Comparison of ENCODE assay signal across 8 mouse cellular contexts in the genomic region with DNA sequence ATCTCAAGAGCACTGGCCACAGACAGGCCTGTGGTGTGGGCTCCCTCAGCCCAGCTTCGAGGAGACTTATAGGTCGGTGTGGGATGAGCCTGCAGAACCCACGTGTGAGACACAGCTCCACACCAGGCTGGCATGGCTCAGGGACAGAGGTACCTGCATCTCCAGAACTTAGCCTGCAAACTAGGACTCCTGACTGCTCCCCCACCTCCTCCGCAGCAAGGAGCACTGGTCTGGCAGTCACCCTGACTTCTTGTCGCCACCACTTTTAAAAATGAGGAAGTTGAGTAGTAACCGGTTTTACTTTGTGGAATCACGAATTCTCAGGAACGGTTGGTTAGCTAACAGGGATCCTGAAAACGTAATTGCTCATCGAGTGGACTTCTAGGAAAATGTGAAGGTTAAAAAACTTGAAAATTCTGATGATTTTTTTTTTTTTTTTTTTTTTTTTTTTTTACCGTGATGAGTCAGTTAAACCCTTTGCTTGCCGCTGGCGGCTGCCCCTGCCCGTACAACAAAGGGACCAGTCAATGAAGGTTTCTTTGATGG. TPM values are rescaled to one million over a fixed set of nuclear protein-coding genes. Genes with fewer than 3 reads are reported as not detected.
DNase-seq lines count a peak whose midpoint lies in the region; ATAC-seq and TF ChIP-seq lines count a peak whose summit lies in the region.

No protein-coding gene starts in this region.

- H3K9me3 ChIP-seq in heart, embryonic 11.5 days (replicated peaks; ENCODE audit: control insufficient read depth, low read length): no peaks in the 10 kb centered on the region
- H3K9me3 ChIP-seq in liver, embryonic 14.5 days (ENCODE audit: control insufficient read depth, low read length): no peaks in the 10 kb centered on the region

- H3K4me2 ChIP-seq in heart, embryonic 11.5 days: peak overlapping the region; percentile 55
- peak overlapping the region; percentile 48 for H3K4me2 ChIP-seq in liver, embryonic 14.5 days (ENCODE audit: low read depth)

- no peaks in the 10 kb centered on the region for H3K27me3 ChIP-seq in heart, embryonic 11.5 days (ENCODE audit: control insufficient read depth, insufficient read depth, low read length)
- no peaks in the 10 kb centered on the region for H3K27me3 ChIP-seq in liver, embryonic 14.5 days (ENCODE audit: control insufficient read depth, insufficient read depth, low read length)

- ATAC-seq in heart, embryonic 11.5 days (replicated peaks; ENCODE audit: insufficient number of reproducible peaks, low FRiP score, low TSS enrichment): no peak
- ATAC-seq in liver, embryonic 14.5 days (ENCODE audit: insufficient read depth): no peak

- H3K4me3 ChIP-seq in heart, embryonic 11.5 days (ENCODE audit: low read depth, low read length): peak overlapping the region; percentile 19
- H3K4me3 ChIP-seq in bone marrow, adult 2 months (replicated peaks; ENCODE audit: control insufficient read depth, low read depth, low read length): peak overlapping the region; percentile 44
- H3K4me3 ChIP-seq in liver, embryonic 14.5 days (ENCODE audit: insufficient read depth in 1 of 2, low read depth in 2 of 2, low read length in 2 of 2): peak overlapping the region in 1 of 2 experiments; percentile 6; a peak in 1 of 4 replicates

- no peak overlapping the region for H3K27ac ChIP-seq in heart, embryonic 11.5 days (ENCODE audit: low read depth, low read length)
- H3K27ac ChIP-seq in bone marrow, adult 2 months (ENCODE audit: control insufficient read depth, insufficient read depth, low read depth, low read length, poor library complexity): peak overlapping the region; percentile 54
- no peak overlapping the region for H3K27ac ChIP-seq in liver, embryonic 14.5 days

- peaks cover 4% of the 10 kb centered on the region; the same call in 1 of the 2 replicates for H3K4me1 ChIP-seq in heart, embryonic 11.5 days (ENCODE audit: control insufficient read depth, insufficient read depth, low read length)
- peaks cover 3% of the 10 kb centered on the region; the same call in 1 of the 2 replicates for H3K4me1 ChIP-seq in bone marrow, adult 2 months (ENCODE audit: control insufficient read depth, insufficient read depth, low read length)
- H3K4me1 ChIP-seq in liver, embryonic 14.5 days (replicated peaks; ENCODE audit: control insufficient read depth in 2 of 2, insufficient read depth in 2 of 2, low read length in 1 of 2): 0 out of 4 replicates have a peak, but pooled peaks cover 0 to 6% of the 10 kb centered on the region in 2 experiments

- no peaks in the 10 kb centered on the region for H3K36me3 ChIP-seq in heart, embryonic 11.5 days (ENCODE audit: control insufficient read depth, insufficient read depth, low read length)
- H3K36me3 ChIP-seq in liver, embryonic 14.5 days (replicated peaks; ENCODE audit: control insufficient read depth, insufficient read depth, low read depth): no peaks in the 10 kb centered on the region

- no peak for TF ChIP-seq EP300 in liver, embryonic 14.5 days (IDR thresholded peaks at IDR 0.05; ENCODE audit: low read depth)

- no peak for DNase-seq in heart, postnatal 4 days
- DNase-seq in A20 (ENCODE audit: low read depth, low spot score): peak; percentile 85
- DNase-seq in liver, embryonic 14.5 days (ENCODE audit: low read depth in 3 of 3, low spot score in 3 of 3): no peak
- no peak for DNase-seq in urinary bladder, postnatal 4 days (ENCODE audit: low spot score in 2 of 2)
- DNase-seq in MN1 (ENCODE audit: low spot score): no peak
- DNase-seq in frontal cortex, postnatal 36 days (ENCODE audit: low spot score in 2 of 2): no peak

- H3K9ac ChIP-seq in heart, embryonic 11.5 days (ENCODE audit: low read depth, low read length): no peak overlapping the region
- no peak overlapping the region; the same call in 1 of the 2 replicates for H3K9ac ChIP-seq in liver, embryonic 14.5 days (replicated peaks)

- no peak for TF ChIP-seq POLR2A in bone marrow, adult 2 months (IDR thresholded peaks at IDR 0.05; ENCODE audit: borderline replicate concordance, control insufficient read depth, low read depth, low read length)

- TF ChIP-seq CTCF in bone marrow, adult 2 months (IDR thresholded peaks at IDR 0.05; ENCODE audit: control insufficient read depth, insufficient read depth, low read length): no peak
- TF ChIP-seq CTCF in liver, embryonic 14.5 days (IDR thresholded peaks at IDR 0.05; ENCODE audit: low read depth): no peak

- WGBS in heart, embryonic 11.5 days (ENCODE audit: insufficient replicate concordance): 10% methylated on average over 14 of the region's 14 CpGs
- WGBS in bone marrow, adult 2 months: 2% methylated on average over 14 of the region's 14 CpGs
- 4% methylated on average over 14 of the region's 14 CpGs for WGBS in liver, embryonic 14.5 days (ENCODE audit: insufficient replicate concordance)

RNA-seq across cellular contexts. Expression of a gene that starts 10.8 kb away (rescaled TPM):
- 0.08 and 0.36 TPM in 2 replicates for polyA plus RNA-seq in heart, embryonic 11.5 days (2014; fragmentation: Nextera tagmentation; extraction: Ambion mirVana)
- 1 to 10 TPM; 2.4 to 2.5 TPM for total RNA-seq in heart, postnatal 4 days (2021)
- polyA plus RNA-seq in bone marrow, adult 2 months (2011; ENCODE audit: insufficient read depth, insufficient read length, low replicate concordance, missing spikeins): 0.90 and 2.2 TPM in 2 replicates
- 0.08 and 0.12 TPM in 2 replicates for polyA plus RNA-seq in liver, embryonic 14.5 days (2012; rRNA removed)
- 0.13 and 0.18 TPM in 2 replicates for polyA plus RNA-seq in liver, embryonic 14.5 days (2014; fragmentation: Nextera tagmentation; extraction: Ambion mirVana)
